Mouse (Mus musculus): ENCODE results near the gene Tnfsf8. TPM values are rescaled to one million over a fixed set of nuclear protein-coding genes. Genes with fewer than 3 reads are reported as not detected.

Tnfsf8 gene
- polyA plus RNA-seq, 1 experiment from 2014 or later: 0.06 TPM

- 82% methylated on average over 5 of the region's 5 CpGs for WGBS
- Histone ChIP-seq H3K9me3 (no peaks in the 10 kb centered on the region), H3K9ac (no peak overlapping the region), H3K4me1 (replicated peaks) (no peaks in the 10 kb centered on the region), H3K4me3 (replicated peaks) (no peak overlapping the region), H3K27ac (no peak overlapping the region), H3K4me2 (replicated peaks) (no peak overlapping the region), H3K27me3 (replicated peaks) (no peaks in the 10 kb centered on the region), H3K36me3 (no peaks in the 10 kb centered on the region)
- ATAC-seq: no peak
Observed at GRCm38 (mm10) chr4:63860236-63860635, 911 bp downstream of the Tnfsf8 start.

- H3K4me1 ChIP-seq (replicated peaks): no peaks in the 10 kb centered on the region
- no peak for ATAC-seq
- no peak overlapping the region for H3K4me3 ChIP-seq (replicated peaks)
- 78% methylated on average over 4 of the region's 4 CpGs for WGBS
- H3K27ac ChIP-seq: no peak overlapping the region
- no peaks in the 10 kb centered on the region for H3K27me3 ChIP-seq (replicated peaks)
- no peaks in the 10 kb centered on the region for H3K36me3 ChIP-seq
- H3K9ac ChIP-seq: no peak overlapping the region
- no peak overlapping the region for H3K4me2 ChIP-seq (replicated peaks)
- no peaks in the 10 kb centered on the region for H3K9me3 ChIP-seq
Observed at GRCm38 (mm10) chr4:63859785-63860203, 1.4 kb downstream of the Tnfsf8 start.

- 90% methylated on average over 7 of the region's 7 CpGs for WGBS
- Histone ChIP-seq H3K9ac (no peak overlapping the region), H3K27ac (no peak overlapping the region)
Observed at GRCm38 (mm10) chr4:63858646-63859224, 2.4 kb downstream of the Tnfsf8 start.

GRCm38 (mm10) chr4:63856764-63857163, 4.4 kb downstream of the Tnfsf8 start:
- no peaks in the 10 kb centered on the region for H3K9me3 ChIP-seq
- no peaks in the 10 kb centered on the region for H3K36me3 ChIP-seq
- no peaks in the 10 kb centered on the region for H3K4me1 ChIP-seq (replicated peaks)
- no peaks in the 10 kb centered on the region for H3K27me3 ChIP-seq (replicated peaks)
- no peak overlapping the region for H3K9ac ChIP-seq
- H3K4me2 ChIP-seq (replicated peaks): no peak overlapping the region
- H3K4me3 ChIP-seq (replicated peaks): no peak overlapping the region
- 88% methylated on average over 6 of the region's 6 CpGs for WGBS
- no peak overlapping the region for H3K27ac ChIP-seq
- no peak for ATAC-seq

More at GRCm38 (mm10) chr4:63858646-63859224, 2.4 kb downstream of the Tnfsf8 start:
- Histone ChIP-seq H3K27me3 (replicated peaks) (no peaks in the 10 kb centered on the region), H3K9me3 (no peaks in the 10 kb centered on the region), H3K4me2 (replicated peaks) (no peak overlapping the region), H3K36me3 (no peaks in the 10 kb centered on the region), H3K4me3 (replicated peaks) (no peak overlapping the region), H3K4me1 (replicated peaks) (no peaks in the 10 kb centered on the region)
- no peak for ATAC-seq

- H3K4me3 ChIP-seq (replicated peaks): no peak overlapping the region
- no peaks in the 10 kb centered on the region for H3K27me3 ChIP-seq (replicated peaks)
- 72% methylated on average over 1 of the region's 1 CpGs for WGBS
- H3K9ac ChIP-seq: no peak overlapping the region
- no peaks in the 10 kb centered on the region; the same call in 1 of the 2 replicates for H3K4me1 ChIP-seq (replicated peaks)
- no peak overlapping the region for H3K27ac ChIP-seq
- no peaks in the 10 kb centered on the region for H3K36me3 ChIP-seq
- no peak overlapping the region for H3K4me2 ChIP-seq (replicated peaks)
- ATAC-seq: no peak
- no peaks in the 10 kb centered on the region for H3K9me3 ChIP-seq
Observed at GRCm38 (mm10) chr4:63853782-63854386, 7.3 kb downstream of the Tnfsf8 start.

- Histone ChIP-seq H3K4me1 (replicated peaks) (no peaks in the 10 kb centered on the region; the same call in 1 of the 2 replicates), H3K9me3 (no peaks in the 10 kb centered on the region), H3K9ac (no peak overlapping the region), H3K36me3 (no peaks in the 10 kb centered on the region), H3K27me3 (replicated peaks) (no peaks in the 10 kb centered on the region), H3K4me3 (replicated peaks) (no peak overlapping the region), H3K27ac (no peak overlapping the region), H3K4me2 (replicated peaks) (no peak overlapping the region)
- ATAC-seq: no peak
- WGBS: 87% methylated on average over 2 of the region's 2 CpGs
Observed at GRCm38 (mm10) chr4:63850082-63850481, 11.1 kb downstream of the Tnfsf8 start.

- no peaks in the 10 kb centered on the region for H3K27me3 ChIP-seq (replicated peaks)
- 76% methylated on average over 3 of the region's 3 CpGs for WGBS
- H3K4me2 ChIP-seq (replicated peaks): no peak overlapping the region
- no peaks in the 10 kb centered on the region; the same call in 1 of the 2 replicates for H3K4me1 ChIP-seq (replicated peaks)
- H3K4me3 ChIP-seq (replicated peaks): no peak overlapping the region
- H3K27ac ChIP-seq: no peak overlapping the region
- no peaks in the 10 kb centered on the region for H3K36me3 ChIP-seq
- no peak overlapping the region for H3K9ac ChIP-seq
- no peaks in the 10 kb centered on the region for H3K9me3 ChIP-seq
- ATAC-seq: no peak
Observed at GRCm38 (mm10) chr4:63846881-63847597, 14.1 kb downstream of the Tnfsf8 start.

GRCm38 (mm10) chr4:63845760-63846159, 15.4 kb downstream of the Tnfsf8 start:
- no peak overlapping the region for H3K4me2 ChIP-seq (replicated peaks)
- H3K36me3 ChIP-seq: no peaks in the 10 kb centered on the region
- WGBS: 73% methylated on average over 2 of the region's 2 CpGs
- H3K4me3 ChIP-seq (replicated peaks): no peak overlapping the region
- no peak overlapping the region for H3K27ac ChIP-seq
- H3K27me3 ChIP-seq (replicated peaks): no peaks in the 10 kb centered on the region
- no peak overlapping the region for H3K9ac ChIP-seq
- no peaks in the 10 kb centered on the region for H3K9me3 ChIP-seq
- H3K4me1 ChIP-seq (replicated peaks): no peaks in the 10 kb centered on the region; the same call in 1 of the 2 replicates
- no peak for ATAC-seq

GRCm38 (mm10) chr4:63843924-63844323, 17.2 kb downstream of the Tnfsf8 start:
- 22% methylated on average over 6 of the region's 6 CpGs for WGBS
- H3K27ac ChIP-seq: no peak overlapping the region
- no peak overlapping the region for H3K9ac ChIP-seq
- H3K36me3 ChIP-seq: no peaks in the 10 kb centered on the region
- no peaks in the 10 kb centered on the region for H3K9me3 ChIP-seq
- no peaks in the 10 kb centered on the region for H3K4me1 ChIP-seq (replicated peaks)
- no peak for ATAC-seq
- H3K27me3 ChIP-seq (replicated peaks): no peaks in the 10 kb centered on the region
- H3K4me3 ChIP-seq (replicated peaks): no peak overlapping the region
- H3K4me2 ChIP-seq (replicated peaks): no peak overlapping the region

GRCm38 (mm10) chr4:63842278-63842677, 18.9 kb downstream of the Tnfsf8 start:
- H3K4me1 ChIP-seq (replicated peaks): no peaks in the 10 kb centered on the region
- H3K36me3 ChIP-seq: no peaks in the 10 kb centered on the region
- no peaks in the 10 kb centered on the region for H3K27me3 ChIP-seq (replicated peaks)
- H3K9ac ChIP-seq: no peak overlapping the region
- ATAC-seq: no peak
- H3K4me2 ChIP-seq (replicated peaks): no peak overlapping the region
- 70% methylated on average over 1 of the region's 1 CpGs for WGBS
- no peak overlapping the region for H3K27ac ChIP-seq
- H3K4me3 ChIP-seq (replicated peaks): no peak overlapping the region
- no peaks in the 10 kb centered on the region for H3K9me3 ChIP-seq

- Histone ChIP-seq H3K27ac (no peak overlapping the region), H3K4me1 (replicated peaks) (no peaks in the 10 kb centered on the region), H3K9ac (no peak overlapping the region), H3K9me3 (no peaks in the 10 kb centered on the region), H3K36me3 (no peaks in the 10 kb centered on the region), H3K27me3 (replicated peaks) (no peaks in the 10 kb centered on the region), H3K4me2 (replicated peaks) (no peak overlapping the region), H3K4me3 (replicated peaks) (no peak overlapping the region)
- WGBS: 43% methylated on average over 5 of the region's 5 CpGs
- no peak for ATAC-seq
Observed at GRCm38 (mm10) chr4:63840457-63840856, 20.7 kb downstream of the Tnfsf8 start.

- Histone ChIP-seq H3K27me3 (replicated peaks) (no peaks in the 10 kb centered on the region), H3K9ac (no peak overlapping the region), H3K4me3 (replicated peaks) (no peak overlapping the region), H3K27ac (no peak overlapping the region), H3K4me2 (replicated peaks) (no peak overlapping the region), H3K9me3 (no peaks in the 10 kb centered on the region), H3K36me3 (no peaks in the 10 kb centered on the region), H3K4me1 (replicated peaks) (no peaks in the 10 kb centered on the region)
- no peak for ATAC-seq
- WGBS: 76% methylated on average over 4 of the region's 4 CpGs
Observed at GRCm38 (mm10) chr4:63823136-63823535, 38.0 kb downstream of the Tnfsf8 start.

Data from intestine, embryonic 15.5 days (tissue).